Mouse (Mus musculus) embryonic stem cell, embryonic (primary cell): ENCODE results near the gene Mif.

Source experiments
- CTCF ChIA-PET, 4 experiments: fragments of 300-600 bp in 2 of 4; fragments of 350-600 bp in 2 of 4; sonication (Branson Sonifier 250); formaldehyde crosslinking; loops; one replicate each; lab custom pipeline; 2022; ENCODE audit warnings: inconsistent platforms in 2 of 4; lab: Charles Lee
- POLR2A ChIA-PET, 4 experiments: fragments of 300-600 bp in 2 of 4; fragments of 350-600 bp in 2 of 4; sonication (Branson Sonifier 250); formaldehyde crosslinking; loops; one replicate each; lab custom pipeline; 2022; ENCODE audit warnings: antibody characterized with exemption in 4 of 4, inconsistent platforms in 1 of 4; lab: Charles Lee

Gene Mif

GRCm38 (mm10) chr10:75859786-75860470, at the start of gene Mif:
Mif (minus strand) TSS chr10:75860240.
- CTCF ChIA-PET: interaction anchor here in 3 of 4 experiments (0.5 to 1.8 kb wide), 17 partner anchors 9 to 274 kb away, joined by 3 to 12 read pairs (median 5); partner anchors contain the start of genes Cabin1 (in 2 of the 3) and Gstt2 (in 1 of the 3)
- POLR2A ChIA-PET: interaction anchor here (0.5 to 10.3 kb wide), 94 partner anchors 8 to 302 kb away, joined by 3 to 260 read pairs (median 5); partner anchors contain the start of genes Gstt2 (in 4 of the 4), Cabin1 (in 3 of the 4), Ddt (in 3 of the 4) and Gm867 (in 3 of the 4)

- CTCF ChIA-PET: no interaction called here
These were observed 46.8 kb upstream of the Mif start for GRCm38 (mm10) chr10:75906882-75907281.

GRCm38 (mm10) chr10:75904391-75904790, 44.4 kb upstream of the Mif start:
- ChIA-PET CTCF (interaction anchor here in 1 of 4 experiments (1.1 kb wide), 1 partner anchor 131 kb away, joined by 3 read pairs; the partner anchor contains the start of gene Ddt), POLR2A (interaction anchor here in 2 of 4 experiments (0.6 to 1.8 kb wide), 11 partner anchors 8 to 255 kb away, joined by 3 to 8 read pairs (median 4); partner anchors contain the start of genes Mmp11 (in 1 of the 2) and Smarcb1 (in 1 of the 2))

More at GRCm38 (mm10) chr10:75906882-75907281, 46.8 kb upstream of the Mif start:
- POLR2A ChIA-PET: interaction anchor here in 2 of 4 experiments (0.5 to 2.0 kb wide), 6 partner anchors 15 to 129 kb away, joined by 3 to 6 read pairs (median 3); partner anchors contain the start of genes Smarcb1 (in 2 of the 2) and Mmp11 (in 1 of the 2)

- POLR2A ChIA-PET: interaction anchor here in 3 of 4 experiments (0.6 to 3.0 kb wide), 19 partner anchors 10 to 136 kb away, joined by 3 to 13 read pairs (median 4); partner anchors contain the start of genes Chchd10 (in 2 of the 3), Mmp11 (in 2 of the 3), Gm867 (in 1 of the 3) and Mif (in 1 of the 3)
- CTCF ChIA-PET: interaction anchor here in 2 of 4 experiments (0.6 to 2.0 kb wide), 3 partner anchors 43 to 53 kb away, joined by 3 to 5 read pairs (median 4); no protein-coding TSS in a partner anchor
These were observed 38.8 kb upstream of the Mif start for GRCm38 (mm10) chr10:75898846-75899245.

GRCm38 (mm10) chr10:75898039-75898564, 38.1 kb upstream of the Mif start:
- ChIA-PET POLR2A (interaction anchor here (0.6 to 3.0 kb wide), 22 partner anchors 10 to 166 kb away, joined by 3 to 13 read pairs (median 4); partner anchors contain the start of genes Chchd10 (in 2 of the 4), Mmp11 (in 2 of the 4), Gm867 (in 1 of the 4) and Mif (in 1 of the 4)), CTCF (interaction anchor here in 3 of 4 experiments (0.5 to 2.0 kb wide), 7 partner anchors 10 to 53 kb away, joined by 3 to 11 read pairs (median 4); partner anchors contain the start of gene Smarcb1 (in 1 of the 3))

GRCm38 (mm10) chr10:75897373-75897772, 37.3 kb upstream of the Mif start:
- POLR2A ChIA-PET: interaction anchor here in 3 of 4 experiments (0.6 to 2.4 kb wide), 12 partner anchors 12 to 165 kb away, joined by 3 to 11 read pairs (median 3); partner anchors contain the start of genes Chchd10 (in 1 of the 3), Gm867 (in 1 of the 3) and Smarcb1 (in 1 of the 3)
- CTCF ChIA-PET: interaction anchor here in 3 of 4 experiments (0.5 to 2.0 kb wide), 9 partner anchors 11 to 113 kb away, joined by 3 to 11 read pairs (median 4); partner anchors contain the start of gene Smarcb1 (in 1 of the 3)

- CTCF ChIA-PET: interaction anchor here in 2 of 4 experiments (1.0 to 1.5 kb wide), 4 partner anchors 14 to 61 kb away, joined by 3 to 6 read pairs (median 4); no protein-coding TSS in a partner anchor
- POLR2A ChIA-PET: interaction anchor here in 2 of 4 experiments (0.8 to 5.6 kb wide), 10 partner anchors 13 to 337 kb away, joined by 3 to 43 read pairs (median 4); partner anchors contain the start of genes Mif (in 2 of the 2), Gm867 (in 1 of the 2), Mmp11 (in 1 of the 2) and Vpreb3 (in 1 of the 2)
These were observed 36.2 kb upstream of the Mif start for GRCm38 (mm10) chr10:75896208-75896607.

- ChIA-PET POLR2A (interaction anchor here in 3 of 4 experiments (0.7 to 5.6 kb wide), 15 partner anchors 12 to 337 kb away, joined by 3 to 43 read pairs (median 4); partner anchors contain the start of genes Gm867 (in 2 of the 3), Mif (in 2 of the 3), Mmp11 (in 1 of the 3) and Vpreb3 (in 1 of the 3)), CTCF (interaction anchor here (0.6 to 1.8 kb wide), 5 partner anchors 12 to 60 kb away, joined by 3 to 4 read pairs (median 3); no protein-coding TSS in a partner anchor)
These were observed 35.7 kb upstream of the Mif start for GRCm38 (mm10) chr10:75895730-75896129.

GRCm38 (mm10) chr10:75894601-75895000, 34.6 kb upstream of the Mif start:
- CTCF ChIA-PET: interaction anchor here in 3 of 4 experiments (1.1 to 3.5 kb wide), 6 partner anchors 12 to 130 kb away, joined by 3 to 15 read pairs (median 4); no protein-coding TSS in a partner anchor
- POLR2A ChIA-PET: interaction anchor here in 3 of 4 experiments (0.5 to 5.6 kb wide), 20 partner anchors 12 to 335 kb away, joined by 3 to 46 read pairs (median 4); partner anchors contain the start of genes Mmp11 (in 2 of the 3), Chchd10 (in 1 of the 3), Gm867 (in 1 of the 3) and Mif (in 1 of the 3)

- POLR2A ChIA-PET: interaction anchor here (0.5 to 5.6 kb wide), 19 partner anchors 10 to 62 kb away, joined by 3 to 46 read pairs (median 4); partner anchors contain the start of genes Mmp11 (in 2 of the 4), Smarcb1 (in 2 of the 4), Chchd10 (in 1 of the 4) and Mif (in 1 of the 4)
- CTCF ChIA-PET: interaction anchor here (0.5 to 3.5 kb wide), 6 partner anchors 10 to 128 kb away, joined by 3 to 15 read pairs (median 5); partner anchors contain the start of gene Ddt (in 1 of the 4)
These were observed 33.2 kb upstream of the Mif start, which contains the start of gene Derl3 for GRCm38 (mm10) chr10:75893089-75893750. Derl3 (plus strand) TSS chr10:75893413.

- POLR2A ChIA-PET: interaction anchor here in 2 of 4 experiments (0.5 to 2.7 kb wide), 9 partner anchors 11 to 48 kb away, joined by 3 to 10 read pairs (median 5); partner anchors contain the start of gene Mif (in 1 of the 2)
- CTCF ChIA-PET: interaction anchor here in 2 of 4 experiments (0.5 kb wide), 2 partner anchors 41 to 61 kb away, joined by 7 to 9 read pairs; no protein-coding TSS in a partner anchor
These were observed 29.5 kb upstream of the Mif start for GRCm38 (mm10) chr10:75889406-75890153.

- ChIA-PET POLR2A (interaction anchor here in 3 of 4 experiments (0.6 to 3.0 kb wide), 9 partner anchors 14 to 323 kb away, joined by 3 to 18 read pairs (median 4); partner anchors contain the start of genes Mif (in 1 of the 3) and Mmp11 (in 1 of the 3)), CTCF (interaction anchor here in 2 of 4 experiments (0.6 to 1.0 kb wide), 3 partner anchors 15 to 301 kb away, joined by 3 to 15 read pairs (median 3); partner anchors contain the start of gene Gstt2 (in 1 of the 2))
These were observed 27.5 kb upstream of the Mif start for GRCm38 (mm10) chr10:75887504-75887903.

- CTCF ChIA-PET: no interaction called here
- POLR2A ChIA-PET: interaction anchor here in 2 of 4 experiments (0.6 to 1.4 kb wide), 3 partner anchors 31 to 53 kb away, joined by 3 to 5 read pairs (median 3); no protein-coding TSS in a partner anchor
These were observed 24.7 kb upstream of the Mif start for GRCm38 (mm10) chr10:75884742-75885141.

GRCm38 (mm10) chr10:75883232-75883552, 23.2 kb upstream of the Mif start:
- ChIA-PET POLR2A (interaction anchor here (0.7 to 16.1 kb wide), 68 partner anchors 9 to 557 kb away, joined by 3 to 260 read pairs (median 11); partner anchors contain the start of genes Mif (in 4 of the 4), Chchd10 (in 3 of the 4), Ddt (in 3 of the 4) and Gstt2 (in 3 of the 4)), CTCF (interaction anchor here (0.5 to 2.8 kb wide), 56 partner anchors 9 to 297 kb away, joined by 3 to 18 read pairs (median 4); partner anchors contain the start of genes Mif (in 2 of the 4), Ddt (in 1 of the 4), Derl3 (in 1 of the 4) and Gm867 (in 1 of the 4))
